Mouse (Mus musculus) C2C12 (cell line): ENCODE results near the gene Rnf123.

Experiments used
- CEBPB ChIP-seq: IDR thresholded peaks from one replicate; pipeline ENCODE4 v1.6.1; 2011; ENCODE audit warnings: low read depth, mild to moderate bottlenecking, control low read depth, moderate library complexity
- CTCF ChIP-seq: IDR thresholded peaks from one replicate; pipeline ENCODE4 v1.5.1; 2011; ENCODE audit not compliant: control insufficient read depth, insufficient read depth, insufficient read length

DNA sequence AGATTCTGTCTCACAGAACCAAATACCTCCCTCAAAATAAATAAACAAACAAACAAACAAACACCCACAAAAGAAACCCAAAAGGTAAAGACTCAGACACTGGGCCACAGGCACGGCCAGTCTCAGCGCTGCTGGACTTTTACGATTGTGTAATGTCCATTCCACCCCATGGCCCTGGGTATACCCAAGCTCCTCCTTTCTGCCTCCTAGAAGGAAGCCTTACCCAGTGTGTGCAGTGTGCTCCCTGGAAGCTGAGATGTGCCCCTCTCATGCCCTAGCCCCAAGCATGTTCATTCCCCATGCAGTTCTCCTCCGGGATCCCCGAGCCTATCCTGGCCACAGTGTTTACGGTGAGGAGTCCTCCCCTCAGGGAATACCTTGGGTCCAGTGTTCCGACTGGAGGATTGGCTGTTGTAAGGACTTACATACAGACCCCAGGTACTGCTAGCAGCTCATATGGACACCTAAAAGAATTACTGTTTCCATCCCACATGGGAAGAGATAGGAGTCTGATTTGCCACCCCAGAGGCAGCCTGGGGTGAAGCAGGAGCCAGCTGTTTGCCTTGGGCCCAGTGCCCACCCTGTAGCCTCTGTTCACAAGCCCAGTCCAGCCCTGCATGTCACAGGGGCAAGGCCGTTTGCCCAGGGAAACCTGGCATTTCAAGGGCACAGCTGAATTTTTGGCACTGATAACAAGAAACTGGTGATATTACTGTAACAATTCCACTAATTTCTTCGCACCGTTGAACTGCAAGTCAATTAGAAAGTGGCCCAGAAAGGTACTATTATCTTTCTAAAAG, 38.2 kb upstream of the Rnf123 start:
- TF ChIP-seq CEBPB, result no peak
- TF ChIP-seq CTCF, result no peak
